Mouse (Mus musculus) small intestine, adult 2 months (tissue): ENCODE results near the gene Guca1b.

Experiments
- CTCF ChIP-seq: fragments of 200-500 bp; IDR thresholded peaks from 2 replicates; pipeline ENCODE4 v1.5.1; 2012; ENCODE audit warnings: low read depth, mild to moderate bottlenecking, control low read depth, inconsistent platforms, low read length, moderate library complexity, mixed read lengths; ENCODE audit not compliant: insufficient replicate concordance, insufficient read length; ENCODE audit errors: extremely low read depth
- POLR2A ChIP-seq: fragments of 200-500 bp; IDR thresholded peaks from 2 replicates; pipeline ENCODE4 v1.6.1; 2012; ENCODE audit warnings: low read depth, mild to moderate bottlenecking, control low read depth, inconsistent platforms, low read length, moderate library complexity

GRCm38 (mm10) chr17:47430815-47431214 lies 45.6 kb downstream of the Guca1b start:
- TF ChIP-seq POLR2A (no peak), CTCF (no peak)
